Mouse (Mus musculus) embryonic fibroblast, embryonic 13.5 days (primary cell): ENCODE measurements around the gene Nanp. TPM values are rescaled to one million over a fixed set of nuclear protein-coding genes. Genes with fewer than 3 reads are reported as not detected.
A peak's percentile ranks its signal among the peaks of the same experiment; 100 is the strongest.

Source experiments
- H3K27ac ChIP-seq: 2 replicates; pipeline ENCODE4 v1.5.1; 2012; ENCODE audit warnings: low read length, control low read depth, inconsistent platforms; ENCODE audit not compliant: insufficient read depth
- H3K4me1 ChIP-seq: 2 replicates; pipeline ENCODE4 v1.6.1; 2011; ENCODE audit warnings: low read length; ENCODE audit not compliant: control insufficient read depth, insufficient read depth
- H3K4me3 ChIP-seq: 2 replicates; pipeline ENCODE4 v1.5.1; 2011; ENCODE audit warnings: mild to moderate bottlenecking, control low read depth, low read length; ENCODE audit not compliant: insufficient read depth
- CTCF ChIP-seq: IDR thresholded peaks from 2 replicates; pipeline ENCODE4 v1.5.1; 2011; ENCODE audit warnings: mild to moderate bottlenecking, control low read depth, low read length, moderate library complexity, borderline replicate concordance; ENCODE audit not compliant: insufficient read depth
- POLR2A ChIP-seq: IDR thresholded peaks from 2 replicates; pipeline ENCODE4 v1.6.1; 2011; ENCODE audit warnings: low read depth, mild to moderate bottlenecking, control low read depth, low read length, moderate library complexity
- polyA plus RNA-seq: library from polyadenylated mRNA; stranded (reverse); fragments of >200 nt; gene quantifications from 2 replicates; pipeline ENCODE4 v1.2.4, GENCODE M21; 2011; ENCODE audit warnings: low read depth; ENCODE audit not compliant: missing spikeins, insufficient read length

Nanp gene
- polyA plus RNA-seq, 1 experiment, result 15.5 TPM

GRCm38 (mm10) chr2:151015316-151015715 is 23.9 kb downstream of the Nanp start:
- no peak overlapping the region for H3K27ac ChIP-seq
- no peak overlapping the region for H3K4me3 ChIP-seq
- TF ChIP-seq POLR2A (no peak), CTCF (no peak)
- H3K4me1 ChIP-seq, result no peaks in the 10 kb centered on the region

GRCm38 (mm10) chr2:151011273-151011672 is 27.9 kb downstream of the Nanp start:
- H3K27ac ChIP-seq, result no peak overlapping the region
- peaks cover 8% of the 10 kb centered on the region for H3K4me1 ChIP-seq
- no peak for TF ChIP-seq CTCF
- no peak for TF ChIP-seq POLR2A
- no peak overlapping the region for H3K4me3 ChIP-seq

GRCm38 (mm10) chr2:151009515-151010085 is 29.6 kb downstream of the Nanp start:
- Histone ChIP-seq H3K27ac (no peak overlapping the region), H3K4me1 (peaks cover 9% of the 10 kb centered on the region), H3K4me3 (no peak overlapping the region)
- no peak; the same call in 1 of the 2 replicates for TF ChIP-seq POLR2A
- no peak for TF ChIP-seq CTCF

GRCm38 (mm10) chr2:151008939-151009509 is 30.2 kb downstream of the Nanp start:
- peaks cover 14% of the 10 kb centered on the region for H3K4me1 ChIP-seq
- peak overlapping the region; percentile 75 for H3K4me3 ChIP-seq
- no peak for TF ChIP-seq CTCF
- TF ChIP-seq POLR2A, result peak; percentile 71
- no peak overlapping the region for H3K27ac ChIP-seq

- Histone ChIP-seq H3K4me1 (peaks cover 14% of the 10 kb centered on the region), H3K27ac (no peak overlapping the region), H3K4me3 (peak overlapping the region; percentile 75)
- TF ChIP-seq CTCF (no peak), POLR2A (no peak)
Measured at GRCm38 (mm10) chr2:151008517-151008932, 30.7 kb downstream of the Nanp start.

- no peak overlapping the region for H3K27ac ChIP-seq
- H3K4me3 ChIP-seq, result peak overlapping the region; percentile 75
- TF ChIP-seq CTCF (no peak), POLR2A (no peak)
- peaks cover 14% of the 10 kb centered on the region for H3K4me1 ChIP-seq
Measured at GRCm38 (mm10) chr2:151008006-151008405, 31.2 kb downstream of the Nanp start.

GRCm38 (mm10) chr2:151006281-151006945 is 32.8 kb downstream of the Nanp start:
- Histone ChIP-seq H3K4me3 (no peak overlapping the region), H3K4me1 (peaks cover 17% of the 10 kb centered on the region), H3K27ac (no peak overlapping the region)
- no peak for TF ChIP-seq POLR2A
- no peak for TF ChIP-seq CTCF

- H3K27ac ChIP-seq, result peak overlapping the region; percentile 69
- no peak for TF ChIP-seq CTCF
- no peak for TF ChIP-seq POLR2A
- no peak overlapping the region for H3K4me3 ChIP-seq
- H3K4me1 ChIP-seq, result peaks cover 19% of the 10 kb centered on the region
Measured at GRCm38 (mm10) chr2:151004390-151004789, 34.8 kb downstream of the Nanp start.

- peak overlapping the region; percentile 69 for H3K27ac ChIP-seq
- peaks cover 19% of the 10 kb centered on the region for H3K4me1 ChIP-seq
- H3K4me3 ChIP-seq, result no peak overlapping the region
- no peak for TF ChIP-seq POLR2A
Measured at GRCm38 (mm10) chr2:151003796-151004195, 35.4 kb downstream of the Nanp start.

GRCm38 (mm10) chr2:151001619-151002175 is 37.5 kb downstream of the Nanp start:
- Histone ChIP-seq H3K27ac (no peak overlapping the region), H3K4me3 (no peak overlapping the region), H3K4me1 (peaks cover 12% of the 10 kb centered on the region)
- no peak for TF ChIP-seq CTCF
- no peak for TF ChIP-seq POLR2A
